Mouse (Mus musculus): ENCODE results near the gene Nepro.

- TF ChIP-seq POLR2A (IDR thresholded peaks at IDR 0.05; ENCODE audit: low read depth, low read length) = no peak
- TF ChIP-seq CTCF (IDR thresholded peaks at IDR 0.05; ENCODE audit: borderline replicate concordance, insufficient read depth, low read length) = no peak
Observed at GRCm38 (mm10) chr16:44748007-44748406, 23.9 kb downstream of the Nepro start.
